Mouse (Mus musculus) ovary, postnatal 14 days (tissue): Measurements from ENCODE around the gene Plekha5.
"Not testable (repeated sequence)": the region's sequence is repeated elsewhere in the genome, so short reads cannot be mapped to it uniquely, and the experiment has no call there.

ENCODE experiments used
- DNase-seq: peaks from one replicate; pipeline ENCODE4 v3.0.0; 2022; ENCODE audit warnings: low spot score

Plekha5 gene

GRCm38 (mm10) chr6:140489570-140489969 is 65.7 kb downstream of the Plekha5 start:
- no peak for DNase-seq

DNA sequence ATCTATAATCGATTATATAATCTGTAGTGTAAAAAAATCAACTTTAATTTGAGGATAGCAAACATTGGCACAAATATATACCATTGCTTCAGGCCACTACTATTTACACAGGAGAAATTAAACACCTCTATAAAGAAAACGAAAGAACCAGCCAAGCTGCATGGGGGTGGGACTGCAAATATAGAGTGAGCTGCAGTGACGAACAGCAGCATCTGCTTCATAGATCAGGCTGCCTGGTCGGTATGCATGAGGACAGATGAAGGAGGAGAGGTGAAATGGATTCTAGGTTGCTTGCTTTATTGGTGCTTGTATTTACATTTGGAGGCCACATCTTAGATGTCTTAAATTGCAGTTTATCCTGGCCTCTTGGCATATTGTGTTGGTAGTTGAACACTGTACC is 66.4 kb downstream of the Plekha5 start:
- DNase-seq, result no peak

- no peak for DNase-seq
Observed at GRCm38 (mm10) chr6:140490921-140491537, 67.2 kb downstream of the Plekha5 start.

- DNase-seq, result no peak
Observed at GRCm38 (mm10) chr6:140492043-140492442, 68.2 kb downstream of the Plekha5 start.

DNA sequence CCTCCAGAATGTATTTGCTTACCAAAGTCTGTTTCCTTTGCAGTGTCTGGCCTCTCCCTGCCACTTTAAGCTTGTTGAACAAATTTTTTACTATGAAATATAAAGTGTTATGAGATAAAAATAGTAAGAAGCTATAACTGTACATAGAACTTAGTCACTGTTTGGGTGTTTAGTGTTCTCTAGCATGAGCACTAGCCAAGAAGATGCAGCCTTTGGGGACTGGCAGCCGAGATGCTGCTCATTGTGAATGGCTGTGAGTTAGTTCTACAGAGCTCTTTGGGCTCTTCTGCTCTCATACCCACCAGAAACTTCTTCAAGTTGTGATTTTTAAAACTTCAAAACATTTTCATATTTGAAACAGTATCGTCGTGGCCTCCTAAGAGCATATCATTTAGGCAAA is 74.2 kb downstream of the Plekha5 start:
- no peak for DNase-seq

DNA sequence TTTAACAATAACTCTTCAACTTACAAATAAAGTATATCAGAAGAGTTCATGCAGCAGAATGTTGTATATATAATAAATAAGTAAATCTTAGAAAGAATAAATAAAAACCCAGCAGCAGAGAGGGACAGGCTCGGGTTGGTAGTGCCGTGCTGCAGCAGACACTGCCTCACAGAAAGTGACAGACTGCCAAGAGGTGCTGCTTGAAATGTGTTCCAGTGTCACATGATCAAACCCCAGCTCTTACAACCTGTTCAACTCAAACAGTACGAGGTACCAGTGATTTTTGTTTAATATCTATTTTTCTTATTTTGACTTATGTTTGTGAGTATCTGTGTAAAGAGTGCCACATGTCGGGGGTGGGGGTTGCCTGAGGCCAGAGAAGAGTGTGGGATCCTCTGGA is 75.1 kb downstream of the Plekha5 start:
- DNase-seq, result no peak

DNA sequence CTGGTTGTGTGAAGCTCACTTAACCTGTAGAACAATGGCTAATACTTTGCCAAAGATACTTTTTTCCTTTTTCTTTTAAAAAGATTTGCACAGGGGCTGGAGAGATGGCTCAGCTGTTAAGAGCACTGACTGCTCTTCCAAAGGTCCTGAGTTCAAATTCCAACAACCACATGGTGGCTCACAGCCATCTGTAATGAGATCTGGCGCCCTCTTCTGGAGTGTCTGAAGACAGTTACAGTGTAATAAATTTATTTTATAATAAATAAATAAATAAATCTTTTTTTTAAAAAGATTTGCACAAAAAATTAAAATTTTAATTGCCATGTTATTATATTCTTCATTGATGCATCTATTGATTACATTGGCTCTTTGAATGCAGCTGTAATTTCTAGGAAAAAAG is 77.0 kb downstream of the Plekha5 start:
- DNase-seq, result not testable (repeated sequence)

GRCm38 (mm10) chr6:140501841-140502240 is 78.0 kb downstream of the Plekha5 start:
- DNase-seq, result no peak

DNA sequence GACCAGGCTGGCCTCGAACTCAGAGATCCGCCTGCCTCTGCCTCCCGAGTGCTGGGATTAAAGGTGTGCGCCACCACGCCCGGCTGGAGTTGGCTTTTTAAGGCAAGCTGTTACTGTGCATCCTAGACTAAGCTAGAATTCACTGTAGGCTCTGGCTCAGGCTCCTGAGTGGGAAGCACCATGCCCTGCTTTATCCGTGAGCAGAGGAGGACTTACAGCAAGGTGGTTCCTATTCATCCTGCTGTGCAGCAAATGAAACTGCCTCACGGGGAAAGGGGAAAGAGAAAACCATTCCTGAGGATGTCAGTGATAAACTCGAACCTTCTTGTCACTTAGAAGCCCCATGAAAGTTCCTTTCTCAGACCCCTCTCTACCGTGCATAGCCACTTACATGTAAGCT is 80.9 kb downstream of the Plekha5 start:
- no peak for DNase-seq

DNA sequence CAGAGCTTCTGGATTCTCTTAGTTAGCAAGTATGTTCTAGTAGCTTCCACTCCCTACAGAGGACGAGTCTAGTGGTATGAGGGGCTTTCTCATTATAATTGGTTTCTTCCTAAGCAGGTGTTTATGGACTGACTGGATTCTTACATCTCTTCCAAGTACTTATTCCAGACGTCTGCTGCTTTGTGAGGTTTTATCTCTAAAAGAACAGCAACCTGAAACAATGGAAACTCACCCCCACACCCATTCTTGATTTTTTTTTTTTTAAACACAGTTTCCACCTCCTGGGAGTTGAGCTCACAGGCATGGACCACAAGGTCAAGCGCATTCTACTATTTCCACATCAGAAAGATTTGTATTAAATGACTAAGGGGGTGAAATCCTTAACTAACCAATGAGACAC is 83.8 kb downstream of the Plekha5 start:
- DNase-seq, result no peak

DNA sequence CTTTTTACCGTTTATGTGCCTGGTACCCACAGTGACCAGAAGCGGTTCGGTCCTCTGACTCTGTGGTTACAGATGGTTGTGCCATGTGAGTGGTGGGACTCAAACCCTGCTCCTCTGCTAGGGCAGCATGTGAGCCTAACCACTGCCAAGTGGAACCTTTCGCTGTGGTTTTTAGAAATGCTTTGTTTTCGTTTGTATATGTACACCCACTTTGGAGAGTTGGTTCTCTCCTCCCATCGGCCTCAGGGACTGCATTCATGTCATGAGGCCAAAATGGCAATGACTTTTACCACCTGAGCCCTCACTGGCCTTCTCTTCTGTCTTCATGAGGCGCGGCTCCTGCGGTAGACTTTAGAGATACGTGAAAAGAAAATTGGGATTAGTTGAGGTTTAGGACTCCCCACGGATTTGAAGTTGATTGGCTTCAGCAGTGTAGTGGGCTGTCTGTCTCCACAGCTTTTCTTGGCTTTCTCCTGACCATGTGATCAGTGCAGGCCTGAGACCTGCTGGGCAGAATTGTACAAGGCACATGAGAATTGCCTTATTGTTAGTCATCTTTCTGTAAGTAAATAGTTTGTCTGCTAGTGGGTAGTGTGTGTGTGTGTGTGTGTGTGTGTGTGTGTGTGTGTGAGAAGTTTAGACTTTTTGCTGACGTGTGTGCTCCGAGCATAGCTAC is 84.8 kb downstream of the Plekha5 start:
- no peak for DNase-seq

GRCm38 (mm10) chr6:140509151-140509530 is 85.3 kb downstream of the Plekha5 start:
- no peak for DNase-seq

GRCm38 (mm10) chr6:140512016-140512415 is 88.2 kb downstream of the Plekha5 start:
- DNase-seq, result no peak

DNA sequence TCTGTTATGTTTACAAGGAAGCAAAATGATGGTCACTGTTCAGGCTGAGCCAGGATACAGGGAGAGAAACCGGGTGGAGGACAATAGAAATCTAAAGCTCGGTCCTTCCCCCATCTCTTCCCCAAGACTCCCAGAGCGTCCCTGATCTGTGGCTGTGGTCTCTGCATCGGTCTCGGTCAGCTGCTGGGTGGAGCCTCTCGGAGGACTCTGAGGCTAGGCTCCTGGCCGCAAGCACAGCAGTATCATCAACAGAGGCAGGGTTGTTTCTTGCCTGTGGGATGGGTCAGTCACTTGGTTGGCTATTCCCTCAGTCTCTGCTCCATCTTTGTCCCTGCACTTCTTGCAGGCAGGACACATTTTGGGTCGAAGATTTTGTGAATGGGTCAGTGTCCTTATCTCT is 88.6 kb downstream of the Plekha5 start:
- no peak for DNase-seq

GRCm38 (mm10) chr6:140514205-140515110 is 90.6 kb downstream of the Plekha5 start:
- DNase-seq, result no peak

DNA sequence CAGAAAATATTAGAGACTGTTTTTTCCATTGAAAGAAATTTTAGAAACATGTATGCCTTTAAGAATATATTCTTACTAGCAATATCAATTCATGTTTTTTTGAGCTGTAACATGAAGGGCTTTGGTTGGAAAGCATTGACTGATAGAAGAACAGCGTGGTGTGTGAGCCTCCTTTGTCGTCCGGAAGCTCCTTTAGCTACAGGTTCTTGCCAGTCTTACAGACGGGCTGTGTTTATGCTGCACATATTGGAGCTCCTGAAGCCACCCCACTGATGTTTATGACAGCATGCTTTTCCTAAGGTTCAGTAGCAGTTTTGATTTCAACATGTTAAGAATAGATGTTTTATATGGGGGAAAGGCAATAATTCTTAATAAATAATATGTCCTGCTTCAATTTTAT is 91.7 kb downstream of the Plekha5 start:
- no peak for DNase-seq

GRCm38 (mm10) chr6:140516202-140516601 is 92.3 kb downstream of the Plekha5 start:
- no peak for DNase-seq

- no peak for DNase-seq
Observed at GRCm38 (mm10) chr6:140517188-140517587, 93.3 kb downstream of the Plekha5 start.

GRCm38 (mm10) chr6:140519019-140519418 is 95.2 kb downstream of the Plekha5 start:
- DNase-seq, result no peak

- no peak for DNase-seq
Observed at GRCm38 (mm10) chr6:140519488-140520159, 95.8 kb downstream of the Plekha5 start.

GRCm38 (mm10) chr6:140520961-140521360 is 97.1 kb downstream of the Plekha5 start:
- DNase-seq, result no peak

DNA sequence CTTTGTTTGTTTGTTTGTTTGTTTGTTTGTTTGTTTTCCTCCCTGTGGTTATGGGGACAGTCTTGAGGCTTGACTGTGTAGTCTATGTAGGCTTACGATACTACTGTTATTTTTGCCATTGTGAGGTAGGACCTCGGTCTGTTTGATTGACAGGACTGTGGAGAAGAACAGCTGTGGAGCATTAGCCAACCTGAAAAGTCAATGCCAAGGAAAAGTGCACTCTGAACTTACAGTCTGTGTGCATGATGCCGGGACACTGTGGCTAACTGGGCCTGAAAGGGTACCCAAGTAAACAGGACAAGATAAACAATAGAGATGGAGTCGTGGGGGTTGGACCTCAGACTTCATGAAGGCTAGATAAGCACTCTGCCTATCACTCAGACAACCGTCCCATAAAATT is 98.0 kb downstream of the Plekha5 start:
- no peak for DNase-seq
